In the genomic region with DNA sequence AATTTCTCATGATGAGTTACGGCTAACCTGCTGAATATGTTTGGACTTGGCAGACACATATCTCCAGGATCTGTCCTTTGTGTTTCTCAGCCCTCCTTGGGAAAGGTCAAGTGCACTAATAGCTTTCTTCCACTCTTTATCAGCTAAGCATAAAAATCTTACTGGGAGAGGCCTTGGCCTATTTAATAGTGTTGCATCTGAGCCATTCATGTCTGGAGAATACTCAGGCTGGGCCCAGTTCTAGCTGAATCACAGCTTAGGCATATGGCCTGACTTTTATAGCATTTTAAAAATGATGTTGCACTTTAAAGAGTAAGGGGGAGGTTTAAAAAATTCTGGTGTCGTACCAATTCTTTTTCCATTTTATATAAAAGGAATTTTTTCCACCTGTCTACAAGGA, we compare ENCODE assay signal across 21 mouse cellular contexts.
DNase-seq lines count a peak whose midpoint lies in the region; ATAC-seq and TF ChIP-seq lines count a peak whose summit lies in the region.
"Had no signal": no experiment of that assay in that cellular context is flagged by ENCODE, and none has a peak within 500 bp of the region (broad histone marks: within the 10 kb centered on the region; RNA-seq: fewer than 3 reads in every experiment).

No protein-coding gene starts in this region.

- no peak for DNase-seq in frontal cortex, postnatal 25 days (ENCODE audit: low spot score in 2 of 2)
- DNase-seq in adrenal gland, postnatal 10 days, result peak; percentile 15
- peak; percentile 13 for DNase-seq in brain, embryonic 14.5 days (ENCODE audit: low read depth)
- no peak for DNase-seq in forebrain, embryonic 10.5 days (ENCODE audit: extremely low spot score, low spot score)
- DNase-seq: cerebellum, adult 2 months; cerebellum, postnatal 10 days; embryo, embryonic 11 days; gastrocnemius, adult 2 months; gastrocnemius, postnatal 25 days; heart, postnatal 36 days had no signal

- TF ChIP-seq CTCF in brain, embryonic 14.5 days (IDR thresholded peaks at IDR 0.05; ENCODE audit: borderline replicate concordance, extremely low read depth, insufficient read depth, insufficient read length), result no peak

- H3K4me3 ChIP-seq in midbrain, embryonic 15.5 days, result no peak overlapping the region
- H3K4me3 ChIP-seq in forebrain, embryonic 10.5 days, result no peak overlapping the region
- H3K4me3 ChIP-seq: embryonic facial prominence, embryonic 15.5 days; forebrain, embryonic 12.5 days; gastrocnemius, adult 2 months; heart, embryonic 13.5 days; hindbrain, embryonic 15.5 days had no signal

- no peak overlapping the region for H3K9ac ChIP-seq in midbrain, embryonic 15.5 days
- H3K9ac ChIP-seq: embryonic facial prominence, embryonic 15.5 days; forebrain, embryonic 12.5 days; heart, embryonic 13.5 days; hindbrain, embryonic 15.5 days had no signal

- TF ChIP-seq POLR2A in brain, embryonic 14.5 days (IDR thresholded peaks at IDR 0.05; ENCODE audit: borderline replicate concordance, extremely low read depth, insufficient read depth, insufficient read length, poor library complexity, severe bottlenecking), result no peak

- H3K9me3 ChIP-seq in midbrain, embryonic 15.5 days, result no peaks in the 10 kb centered on the region
- no peaks in the 10 kb centered on the region for H3K9me3 ChIP-seq in forebrain, embryonic 10.5 days
- H3K9me3 ChIP-seq: embryonic facial prominence, embryonic 15.5 days; forebrain, embryonic 12.5 days; heart, embryonic 13.5 days; hindbrain, embryonic 15.5 days had no signal

- H3K4me1 ChIP-seq in midbrain, embryonic 15.5 days, result no peaks in the 10 kb centered on the region
- no peaks in the 10 kb centered on the region for H3K4me1 ChIP-seq in forebrain, embryonic 10.5 days
- H3K4me1 ChIP-seq: forebrain, embryonic 12.5 days; hindbrain, embryonic 15.5 days had no signal

- peak; percentile 74 for ATAC-seq in frontal cortex, adult (ENCODE audit: low TSS enrichment)
- no peak for ATAC-seq in midbrain, embryonic 15.5 days (replicated peaks)
- ATAC-seq: activated CD4-positive, CD25-positive, alpha-beta regulatory T cell, adult 4 months; forebrain, embryonic 16.5 days; intestine, embryonic 16.5 days; Patski had no signal

- 80% methylated on average over 2 of the region's 2 CpGs for WGBS in midbrain, embryonic 15.5 days
- WGBS in forebrain, embryonic 10.5 days, result 86% methylated on average over 2 of the region's 2 CpGs

- H3K27ac ChIP-seq in midbrain, embryonic 15.5 days, result no peak overlapping the region
- no peak overlapping the region for H3K27ac ChIP-seq in forebrain, embryonic 10.5 days
- H3K27ac ChIP-seq: embryonic facial prominence, embryonic 15.5 days; forebrain, embryonic 12.5 days; gastrocnemius, adult 2 months; heart, embryonic 13.5 days; hindbrain, embryonic 15.5 days had no signal

- H3K27me3 ChIP-seq in midbrain, embryonic 15.5 days (replicated peaks), result no peaks in the 10 kb centered on the region
- no peaks in the 10 kb centered on the region for H3K27me3 ChIP-seq in forebrain, embryonic 10.5 days (ENCODE audit: poor library complexity, severe bottlenecking)
- H3K27me3 ChIP-seq: CH12.LX; embryonic facial prominence, embryonic 15.5 days; forebrain, embryonic 12.5 days; heart, embryonic 13.5 days; hindbrain, embryonic 15.5 days; Patski had no signal

- no peaks in the 10 kb centered on the region for H3K36me3 ChIP-seq in midbrain, embryonic 15.5 days (replicated peaks)
- H3K36me3 ChIP-seq in forebrain, embryonic 10.5 days (replicated peaks), result no peaks in the 10 kb centered on the region
- H3K36me3 ChIP-seq: embryonic facial prominence, embryonic 15.5 days; forebrain, embryonic 12.5 days; heart, embryonic 13.5 days; hindbrain, embryonic 15.5 days had no signal

- H3K4me2 ChIP-seq in midbrain, embryonic 15.5 days, result no peak overlapping the region
- H3K4me2 ChIP-seq: embryonic facial prominence, embryonic 15.5 days; forebrain, embryonic 12.5 days; heart, embryonic 13.5 days; hindbrain, embryonic 15.5 days had no signal

Comparison
In these comparisons a context has a peak if more than half of its experiments do, and no peak if none do; other contexts are left out.
1. DNase-seq: peak in adrenal gland, postnatal 10 days (single experiment) and brain, embryonic 14.5 days (single experiment); none in frontal cortex, postnatal 25 days (0 of 2) and forebrain, embryonic 10.5 days (single experiment).